Mouse (Mus musculus): ENCODE data around the gene Zfp11. TPM values are rescaled to one million over a fixed set of nuclear protein-coding genes. Genes with fewer than 3 reads are reported as not detected.
"Not testable (repeated sequence)": the region's sequence is repeated elsewhere in the genome, so short reads cannot be mapped to it uniquely, and the experiment has no call there.

Gene Zfp11
- total RNA-seq, 2 experiments from 2014 or later = 1.3 to 2.2 TPM

DNA sequence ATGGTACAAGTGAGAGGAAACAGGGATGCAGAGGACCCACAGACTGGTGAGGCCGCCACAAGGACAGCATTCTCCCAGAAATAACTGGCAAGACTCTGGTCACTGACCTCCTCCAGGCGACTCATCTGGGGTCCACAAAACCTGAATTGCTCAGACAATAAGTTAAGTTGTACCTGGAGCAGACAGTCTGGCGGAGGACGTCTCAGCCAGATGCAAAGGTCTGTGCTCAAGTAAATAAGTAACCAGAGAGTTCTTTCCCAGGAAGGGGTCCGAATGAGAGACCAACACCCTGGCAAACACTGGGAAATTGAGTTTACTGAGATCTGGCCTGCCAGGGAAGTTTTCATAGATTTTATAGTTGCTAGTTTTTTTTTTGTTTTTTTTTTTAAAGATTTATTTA lies 48.5 kb downstream of the Zfp11 start:
- intact Hi-C loops (cut with DNase I) = no loop called here

DNA sequence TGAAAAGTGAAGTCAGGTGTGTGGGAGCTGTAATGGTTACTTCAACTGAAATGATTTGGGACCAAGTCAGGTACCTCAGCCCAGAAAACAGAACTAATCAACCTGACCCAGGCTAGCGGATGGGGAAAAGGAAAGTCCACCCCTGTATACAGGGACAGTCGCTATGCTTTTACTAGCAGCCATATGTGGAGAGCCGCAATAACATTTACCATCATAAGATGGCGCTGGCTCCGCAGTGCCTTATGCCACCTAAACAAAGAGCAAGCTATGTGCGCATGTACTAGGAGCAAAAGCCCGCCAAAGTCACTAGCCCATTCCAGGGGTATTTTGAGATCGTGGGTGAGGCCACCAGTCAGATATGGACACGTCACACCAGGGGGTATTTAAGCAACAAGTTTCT lies 49.3 kb downstream of the Zfp11 start:
- intact Hi-C loops (cut with DNase I); DNase-seq: not testable (repeated sequence)

More for the DNA sequence above, 48.5 kb downstream of the Zfp11 start:
- DNase-seq = no peak

DNA sequence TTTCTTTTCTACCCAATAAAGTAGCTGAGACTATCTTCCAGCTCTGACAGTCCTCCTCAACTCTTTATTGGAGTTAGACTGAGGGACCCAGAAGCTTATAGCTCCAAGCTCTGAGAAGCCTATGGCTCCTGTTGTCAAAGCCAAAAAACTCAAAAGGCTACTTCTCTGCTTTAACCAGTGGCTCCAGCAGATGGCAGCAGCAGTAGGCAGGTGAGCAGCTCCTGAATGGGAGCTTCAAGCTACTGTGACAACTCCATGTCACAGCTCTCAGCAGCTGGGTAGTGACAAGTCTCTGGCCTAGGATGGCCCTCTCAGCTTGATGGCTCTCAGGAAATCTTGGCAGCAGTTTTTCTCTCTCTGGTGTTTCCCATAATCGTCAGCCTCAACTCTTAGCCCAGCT lies 58.8 kb downstream of the Zfp11 start:
- intact Hi-C loops (cut with DNase I) = loop anchor here (5.0 kb wide), 2 partner anchors 106 to 131 kb away; partner anchors contain the start of gene Mrps17

DNA sequence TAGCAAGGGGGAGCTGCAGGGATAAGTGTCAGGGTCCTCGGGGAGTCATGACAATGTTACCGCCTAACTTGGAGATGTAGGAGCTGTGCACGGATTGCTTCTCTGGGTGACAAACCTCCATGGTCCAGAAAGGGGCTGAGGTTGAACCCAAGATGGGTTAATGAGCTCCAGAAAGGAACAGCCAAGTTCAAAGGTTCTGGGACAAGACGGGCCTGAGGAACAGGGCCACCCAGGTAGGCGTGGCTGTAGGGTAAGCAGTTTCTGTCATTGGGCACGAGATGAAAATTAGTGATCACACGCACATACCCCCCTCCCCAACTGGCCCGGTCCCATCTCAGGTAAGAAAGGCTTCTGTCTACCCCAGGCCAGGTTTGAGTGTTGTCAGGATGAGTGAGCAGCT lies 62.4 kb downstream of the Zfp11 start:
- intact Hi-C loops (cut with DNase I) = no loop called here
- DNase-seq = no peak

More for the DNA sequence above, 58.8 kb downstream of the Zfp11 start:
- peak; percentile 34 to 50 for DNase-seq

Other genes starting within 250 kb of the Zfp11 start
- gene Sfswap, start 168.9 kb downstream of the Zfp11 start, total RNA-seq (2021) = 10 to 100 TPM; 23.8 to 24.6 TPM
- gene Mmp17, start 85.9 kb downstream of the Zfp11 start, total RNA-seq (2021) = under 1 TPM; 0.20 to 0.44 TPM
- gene Sept14, start 38.4 kb upstream of the Zfp11 start, total RNA-seq (2021) = not detected
- gene Mrps17, start 45.4 kb upstream of the Zfp11 start, total RNA-seq (2021) = 10 to 100 TPM; 53.7 to 63.5 TPM
- gene Nipsnap2, start 55.0 kb upstream of the Zfp11 start, total RNA-seq (2021) = 100 to 1,000 TPM; 503 to 556 TPM
- 10 to 100 TPM; 13.1 to 15.2 TPM for gene Psph, start 117.3 kb upstream of the Zfp11 start, total RNA-seq (2021)
- gene Sumf2, start 176.9 kb upstream of the Zfp11 start, total RNA-seq (2021) = 1 to 10 TPM; 5.0 to 5.9 TPM
- 100 to 1,000 TPM; 563 to 618 TPM for gene Chchd2, start 217.4 kb upstream of the Zfp11 start, total RNA-seq (2021)
- gene Zbed5, start 225.6 kb upstream of the Zfp11 start, total RNA-seq (2021) = under 1 TPM; 0.23 to 0.27 TPM
- 100 to 1,000 TPM; 374 to 387 TPM for gene Phkg1, start 228.4 kb upstream of the Zfp11 start, total RNA-seq (2021)
- gene Nupr1l, start 238.4 kb upstream of the Zfp11 start, total RNA-seq (2021) = under 1 TPM; 0.48 to 0.52 TPM